In the genomic region with DNA sequence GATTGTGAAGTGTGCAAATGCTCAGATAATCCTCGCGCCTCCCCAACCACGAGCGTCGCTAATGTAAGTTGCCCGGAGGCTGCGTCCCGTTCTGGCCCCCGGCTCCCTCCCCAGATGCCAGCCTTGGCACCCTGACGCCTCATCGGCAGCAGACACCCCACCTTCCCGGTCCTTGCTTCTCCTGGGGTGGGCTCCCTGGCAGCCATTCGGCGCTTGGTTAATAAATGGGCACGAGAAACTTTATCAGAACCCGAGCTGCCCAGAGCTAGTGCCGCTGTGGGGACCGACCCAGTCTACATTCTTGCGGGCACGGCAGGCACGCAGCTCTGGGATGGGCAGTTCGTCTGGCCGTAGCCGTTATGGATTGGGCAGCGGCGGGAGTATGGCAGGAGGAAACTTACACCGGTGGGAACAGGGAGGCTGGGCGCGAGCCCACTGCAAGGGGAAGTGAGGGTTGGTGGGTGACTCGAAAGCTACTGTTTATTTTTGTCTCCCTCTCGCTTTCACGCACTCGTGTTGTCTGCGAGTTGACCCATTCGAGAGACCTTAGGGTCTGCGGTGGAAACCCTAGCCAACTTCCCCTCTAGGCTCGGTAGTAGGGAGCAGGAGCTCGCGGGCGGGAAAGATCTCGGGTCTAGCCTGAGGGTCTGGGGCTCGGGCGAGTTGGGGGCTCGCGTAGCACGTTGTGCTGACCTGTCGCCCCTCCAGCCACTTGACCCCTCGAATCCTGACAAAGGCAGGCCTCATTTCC, we compare ENCODE assay signal across 8 mouse cellular contexts. TPM values are rescaled to one million over a fixed set of nuclear protein-coding genes. Genes with fewer than 3 reads are reported as not detected.
DNase-seq lines count a peak whose midpoint lies in the region; ATAC-seq and TF ChIP-seq lines count a peak whose summit lies in the region.

No protein-coding gene starts in this region.

- H3K36me3 ChIP-seq in G1E (replicated peaks): peaks cover 30% of the 10 kb centered on the region
- H3K36me3 ChIP-seq in heart, postnatal 0 days (replicated peaks; ENCODE audit: control insufficient read depth, insufficient read depth, low read length): no peaks in the 10 kb centered on the region

- H3K9ac ChIP-seq in heart, postnatal 0 days (replicated peaks; ENCODE audit: low read depth, low read length): peak overlapping the region; percentile 99

- H3K4me2 ChIP-seq in heart, postnatal 0 days (ENCODE audit: low read depth, low read length): peak overlapping the region; percentile 91

- DNase-seq in G1E (ENCODE audit: low spot score): peak; percentile 61
- peak; percentile 28 to 37 for DNase-seq in adrenal gland, postnatal 4 days (ENCODE audit: low spot score in 2 of 2)
- DNase-seq in heart, postnatal 0 days (ENCODE audit: low spot score): peak; percentile 40
- DNase-seq in kidney, postnatal 36 days: peak; percentile 46 to 69
- peak; percentile 75 to 82 for DNase-seq in lung, postnatal 4 days
- DNase-seq in retina, adult 2 months (ENCODE audit: low read depth, low spot score): peak; percentile 72
- DNase-seq in urinary bladder, postnatal 25 days (ENCODE audit: low spot score): peak; percentile 44

- ATAC-seq in G1E (ENCODE audit: extremely low read depth, insufficient number of reproducible peaks, low FRiP score, poor library complexity, severe bottlenecking): no peak
- ATAC-seq in erythroid progenitor cell, adult 5-6 weeks (replicated peaks; ENCODE audit: low FRiP score, poor library complexity, severe bottlenecking): peak; percentile 22; the same call in 1 of the 2 replicates
- ATAC-seq in heart, postnatal 0 days (ENCODE audit: insufficient read depth, low read depth): no peak

- H3K9me3 ChIP-seq in G1E (replicated peaks): no peaks in the 10 kb centered on the region
- no peaks in the 10 kb centered on the region for H3K9me3 ChIP-seq in heart, postnatal 0 days (replicated peaks; ENCODE audit: control insufficient read depth, low read length)

- 0 out of 2 replicates have a peak, but pooled peaks have one; percentile 29 for TF ChIP-seq EP300 in heart, postnatal 0 days (IDR thresholded peaks at IDR 0.05; ENCODE audit: low read depth)

- H3K27me3 ChIP-seq in G1E (ENCODE audit: insufficient read depth, low read length): no peaks in the 10 kb centered on the region
- no peaks in the 10 kb centered on the region for H3K27me3 ChIP-seq in heart, postnatal 0 days (ENCODE audit: control insufficient read depth, insufficient read depth, low read length)

- peak overlapping the region; percentile 92 for H3K4me3 ChIP-seq in G1E (ENCODE audit: low read depth, low read length)
- H3K4me3 ChIP-seq in heart, postnatal 0 days (ENCODE audit: low read depth, low read length): peak overlapping the region; percentile 93

- H3K4me1 ChIP-seq in G1E (ENCODE audit: insufficient read depth, low read depth, low read length): peaks cover 44% of the 10 kb centered on the region
- peaks cover 38% of the 10 kb centered on the region for H3K4me1 ChIP-seq in heart, postnatal 0 days (ENCODE audit: control insufficient read depth, insufficient read depth)

- under 1% methylated on average over 48 of the region's 48 CpGs for WGBS in heart, postnatal 0 days

- no peak for TF ChIP-seq CTCF in G1E (IDR thresholded peaks at IDR 0.05; ENCODE audit: low read depth, low read length)
- no peak for TF ChIP-seq CTCF in heart, postnatal 0 days (IDR thresholded peaks at IDR 0.05; ENCODE audit: low read depth)

- peak overlapping the region; percentile 100 for H3K27ac ChIP-seq in heart, postnatal 0 days (ENCODE audit: low read depth)

RNA-seq across cellular contexts. Expression of a gene that starts 1.5 kb away (rescaled TPM):
- total RNA-seq in G1E (2014; fragmentation: Nextera tagmentation): 565 and 646 TPM in 2 replicates
- total RNA-seq in G1E (2017): 481 and 765 TPM in 2 replicates
- 246 and 734 TPM in 2 replicates for polyA plus RNA-seq in G1E (2012)
- total RNA-seq in adrenal gland, postnatal 4 days (2021): 100 to 1,000 TPM; 437 to 471 TPM
- total RNA-seq in erythroid progenitor cell, adult 5-6 weeks (2015; ENCODE audit: low replicate concordance): 114 and 141 TPM in 2 replicates
- 101 and 162 TPM in 2 replicates for total RNA-seq in erythroid progenitor cell, adult 5-6 weeks (2017; ENCODE audit: low replicate concordance)
- 20.8 and 28.8 TPM in 2 replicates for total RNA-seq in heart, postnatal 0 days (2014; rRNA removed; ENCODE audit: low replicate concordance)
- polyA plus RNA-seq in heart, postnatal 0 days (2015; fragmentation: Nextera tagmentation; extraction: Ambion mirVana): 127 and 132 TPM in 2 replicates
